22 mouse cellular contexts compared by ENCODE assay signal in genomic region chr17:59429189-59429588, GRCm38 (mm10).
"Had no signal": no experiment of that assay in that cellular context is flagged by ENCODE, and none has a peak within 500 bp of the region (broad histone marks: within the 10 kb centered on the region; RNA-seq: fewer than 3 reads in every experiment).

No protein-coding gene starts in this region.

- H3K4me2 ChIP-seq: heart, embryonic 11.5 days; heart, embryonic 13.5 days; heart, embryonic 15.5 days; hindbrain, embryonic 13.5 days; hindbrain, embryonic 15.5 days; limb, embryonic 12.5 days had no signal

- DNase-seq: gastrocnemius, postnatal 14 days; gastrocnemius, postnatal 36 days; heart, adult 11 months; heart, adult 2 months; heart, postnatal 14 days; heart, postnatal 36 days; kidney, adult 18-20 months; kidney, adult 8-10 months; kidney, postnatal 10 days; kidney, postnatal 25 days; kidney, postnatal 4 days had no signal

- H3K9ac ChIP-seq: heart, embryonic 13.5 days; heart, embryonic 15.5 days; hindbrain, embryonic 13.5 days; hindbrain, embryonic 15.5 days; limb, embryonic 12.5 days had no signal

- H3K27me3 ChIP-seq: heart, embryonic 13.5 days; heart, embryonic 15.5 days; hindbrain, embryonic 13.5 days; hindbrain, embryonic 15.5 days; limb, embryonic 12.5 days had no signal

- H3K36me3 ChIP-seq: heart, embryonic 13.5 days; heart, embryonic 15.5 days; hindbrain, embryonic 13.5 days; hindbrain, embryonic 15.5 days; limb, embryonic 10.5 days; limb, embryonic 12.5 days had no signal

- H3K27ac ChIP-seq: heart, adult 2 months; heart, embryonic 13.5 days; heart, embryonic 15.5 days; hindbrain, embryonic 13.5 days; hindbrain, embryonic 15.5 days; hindbrain, postnatal 0 days; layer of hippocampus, adult 2 months; left cerebral cortex, adult 2 months; limb, embryonic 10.5 days; limb, embryonic 12.5 days had no signal

- ATAC-seq: hindbrain, postnatal 0 days; intestine, embryonic 16.5 days had no signal

- H3K4me3 ChIP-seq: heart, adult 2 months; heart, embryonic 13.5 days; heart, embryonic 15.5 days; hindbrain, embryonic 13.5 days; hindbrain, embryonic 15.5 days; layer of hippocampus, adult 2 months; left cerebral cortex, adult 2 months; limb, embryonic 10.5 days; limb, embryonic 12.5 days had no signal

- H3K4me1 ChIP-seq: heart, embryonic 13.5 days; heart, embryonic 15.5 days; hindbrain, embryonic 13.5 days; hindbrain, embryonic 15.5 days; limb, embryonic 12.5 days had no signal

- H3K9me3 ChIP-seq: heart, embryonic 13.5 days; heart, embryonic 15.5 days; hindbrain, embryonic 13.5 days; hindbrain, embryonic 15.5 days; limb, embryonic 10.5 days; limb, embryonic 12.5 days had no signal
